Mouse (Mus musculus): Measurements from ENCODE around the gene Apoo. TPM values are rescaled to one million over a fixed set of nuclear protein-coding genes. Genes with fewer than 3 reads are reported as not detected.
"Not testable (repeated sequence)": the region's sequence is repeated elsewhere in the genome, so short reads cannot be mapped to it uniquely, and the experiment has no call there.

Gene Apoo
- polyA plus RNA-seq, 1 experiment from 2014 or later, result 112 TPM

GRCm38 (mm10) chrX:94450047-94450881, 83.3 kb downstream of the Apoo start:
- peaks cover 39% of the 10 kb centered on the region for H3K27me3 ChIP-seq (ENCODE audit: low read depth, poor library complexity, severe bottlenecking)
- H3K4me3 ChIP-seq; H3K27ac ChIP-seq; H3K4me1 ChIP-seq; DNase-seq (ENCODE audit: low spot score); H3K36me3 ChIP-seq; H3K9me3 ChIP-seq (replicated peaks): not testable (repeated sequence)
- no CpG with 5 or more reads among the region's 7 CpGs for WGBS

- no peaks in the 10 kb centered on the region for H3K36me3 ChIP-seq
- DNase-seq (ENCODE audit: low spot score), result no peak
- H3K27me3 ChIP-seq (ENCODE audit: low read depth, poor library complexity, severe bottlenecking), result peaks cover 66% of the 10 kb centered on the region
- no peaks in the 10 kb centered on the region for H3K4me1 ChIP-seq
- 75% methylated on average over 4 of the region's 4 CpGs for WGBS
- no peaks in the 10 kb centered on the region for H3K9me3 ChIP-seq (replicated peaks)
- H3K4me3 ChIP-seq, result no peak overlapping the region
- no peak overlapping the region for H3K27ac ChIP-seq
These were observed 92.4 kb downstream of the Apoo start for GRCm38 (mm10) chrX:94459346-94459745.

GRCm38 (mm10) chrX:94461513-94461912, 94.6 kb downstream of the Apoo start:
- not testable (repeated sequence) for H3K36me3 ChIP-seq; H3K4me3 ChIP-seq; H3K27ac ChIP-seq; H3K9me3 ChIP-seq (replicated peaks); DNase-seq (ENCODE audit: low spot score); H3K4me1 ChIP-seq
- 78% methylated on average over 1 of the region's 3 CpGs for WGBS
- peaks cover 46% of the 10 kb centered on the region for H3K27me3 ChIP-seq (ENCODE audit: low read depth, poor library complexity, severe bottlenecking)

- not testable (repeated sequence) for DNase-seq (ENCODE audit: low spot score); H3K27ac ChIP-seq; H3K4me1 ChIP-seq; H3K4me3 ChIP-seq; H3K9me3 ChIP-seq (replicated peaks); H3K36me3 ChIP-seq
- no CpG with 5 or more reads among the region's 7 CpGs for WGBS
- H3K27me3 ChIP-seq (ENCODE audit: low read depth, poor library complexity, severe bottlenecking), result peaks cover 37% of the 10 kb centered on the region
These were observed 95.9 kb downstream of the Apoo start for GRCm38 (mm10) chrX:94462604-94463429.

Small RNAs within 50 kb of the gene (microRNA-seq; reads per million reads assigned to microRNA genes)
- not detected for gene Gm44477

Other genes with a start within 250 kb of the Apoo start
- gene Zfx, start 243.4 kb upstream of the Apoo start, polyA plus RNA-seq (2016; fragmentation: Nextera tagmentation; extraction: Ambion mirVana), result 23.9 and 27.1 TPM in 2 replicates
- 104 and 105 TPM in 2 replicates for gene Eif2s3x, start 154.3 kb upstream of the Apoo start, polyA plus RNA-seq (2016; fragmentation: Nextera tagmentation; extraction: Ambion mirVana)
- 4.2 and 6.8 TPM in 2 replicates for gene Klhl15, start 132.5 kb upstream of the Apoo start, polyA plus RNA-seq (2016; fragmentation: Nextera tagmentation; extraction: Ambion mirVana)
- 0.09 and 0.10 TPM in 2 replicates for gene Fam90a1b, start 340 bp upstream of the Apoo start, polyA plus RNA-seq (2016; fragmentation: Nextera tagmentation; extraction: Ambion mirVana)
- 590 and 710 TPM in 2 replicates for gene Maged1, start 175.0 kb downstream of the Apoo start, polyA plus RNA-seq (2016; fragmentation: Nextera tagmentation; extraction: Ambion mirVana)

All from limb, embryonic 10.5 days (tissue).